Comparison of ENCODE assay signal across 7 mouse cellular contexts in the genomic region with DNA sequence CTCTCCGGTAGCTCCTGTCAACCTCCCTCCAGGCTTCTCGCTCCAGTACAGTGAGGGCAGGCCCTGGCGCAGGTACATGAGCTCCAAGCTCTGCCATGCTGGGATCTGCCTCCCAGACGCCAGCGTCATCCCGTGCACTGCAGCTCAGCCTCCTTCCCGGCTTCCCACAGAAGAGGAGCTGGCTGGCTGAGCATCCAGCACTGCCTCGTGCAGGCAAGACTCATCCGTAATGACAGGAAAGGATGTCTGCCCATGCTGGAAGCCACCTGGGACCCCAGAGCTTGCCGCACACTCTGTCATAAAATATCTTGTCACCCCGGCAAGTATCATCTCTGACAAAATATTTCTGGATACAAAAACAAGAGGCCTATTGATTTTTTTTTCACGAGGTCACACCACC. TPM values are rescaled to one million over a fixed set of nuclear protein-coding genes. Genes with fewer than 3 reads are reported as not detected.
DNase-seq lines count a peak whose midpoint lies in the region; ATAC-seq and TF ChIP-seq lines count a peak whose summit lies in the region.

Gene Gm11733 (plus strand): TSS at position 171 of the 400 bp plus-strand sequence.

- no peak for DNase-seq in lung, adult 2 months
- no peak for DNase-seq in lung, postnatal 14 days
- DNase-seq in embryonic facial prominence, embryonic 10.5 days (ENCODE audit: low spot score): peak; percentile 32
- peak; percentile 75 for DNase-seq in hindbrain, postnatal 0 days (ENCODE audit: low spot score)
- peak; percentile 64 for DNase-seq in right cerebral cortex, postnatal 4 days

- H3K27ac ChIP-seq in embryonic facial prominence, embryonic 10.5 days (replicated peaks): peak within 1 kb of the TSS; percentile 85
- peak within 1 kb of the TSS; percentile 70 for H3K27ac ChIP-seq in hindbrain, postnatal 0 days
- no peak within 1 kb of the TSS for H3K27ac ChIP-seq in liver, embryonic 12.5 days

- H3K27me3 ChIP-seq in embryonic facial prominence, embryonic 10.5 days (replicated peaks; ENCODE audit: low read depth, poor library complexity, severe bottlenecking): peaks cover 5% of the 10 kb centered on the region; the same call in 1 of the 2 replicates
- H3K27me3 ChIP-seq in hindbrain, postnatal 0 days (ENCODE audit: insufficient read depth, low read length): no peaks in the 10 kb centered on the region; the same call in 1 of the 2 replicates
- H3K27me3 ChIP-seq in liver, embryonic 12.5 days (replicated peaks): peaks cover 51% of the 10 kb centered on the region

- peak within 1 kb of the TSS; percentile 50 for H3K4me2 ChIP-seq in hindbrain, postnatal 0 days (ENCODE audit: low read depth, low read length)
- H3K4me2 ChIP-seq in liver, embryonic 12.5 days: peak within 1 kb of the TSS; percentile 31

- no peak for TF ChIP-seq POLR2A in lung, adult 2 months (IDR thresholded peaks at IDR 0.05; ENCODE audit: borderline replicate concordance, extremely low read depth, low read depth, low read length)

- H3K9ac ChIP-seq in hindbrain, postnatal 0 days (replicated peaks; ENCODE audit: low read length): no peak within 1 kb of the TSS
- no peak within 1 kb of the TSS for H3K9ac ChIP-seq in liver, embryonic 12.5 days

- peak; percentile 57 for ATAC-seq in hindbrain, postnatal 0 days
- no peak for ATAC-seq in liver, embryonic 12.5 days
- no peak for ATAC-seq in erythroid progenitor cell, adult 5-6 weeks (replicated peaks; ENCODE audit: low FRiP score, poor library complexity, severe bottlenecking)

- peaks cover 6% of the 10 kb centered on the region; the same call in 1 of the 2 replicates for H3K9me3 ChIP-seq in embryonic facial prominence, embryonic 10.5 days
- no peaks in the 10 kb centered on the region for H3K9me3 ChIP-seq in hindbrain, postnatal 0 days (ENCODE audit: low read length)
- no peaks in the 10 kb centered on the region for H3K9me3 ChIP-seq in liver, embryonic 12.5 days (replicated peaks)

- H3K36me3 ChIP-seq in embryonic facial prominence, embryonic 10.5 days (replicated peaks): no peaks in the 10 kb centered on the region
- H3K36me3 ChIP-seq in hindbrain, postnatal 0 days (ENCODE audit: insufficient read depth, low read length): no peaks in the 10 kb centered on the region
- no peaks in the 10 kb centered on the region for H3K36me3 ChIP-seq in liver, embryonic 12.5 days

- peaks cover 4% of the 10 kb centered on the region; the same call in 1 of the 2 replicates for H3K4me1 ChIP-seq in lung, adult 2 months (ENCODE audit: control insufficient read depth, insufficient read depth, low read length)
- peaks cover 64% of the 10 kb centered on the region for H3K4me1 ChIP-seq in embryonic facial prominence, embryonic 10.5 days
- peaks cover 12% of the 10 kb centered on the region for H3K4me1 ChIP-seq in hindbrain, postnatal 0 days (ENCODE audit: insufficient read depth, low read length)
- 0 out of 2 replicates have a peak, but pooled peaks cover 11% of the 10 kb centered on the region for H3K4me1 ChIP-seq in liver, embryonic 12.5 days

- no peak for TF ChIP-seq CTCF in lung, adult 2 months (IDR thresholded peaks at IDR 0.05; ENCODE audit: insufficient read depth, low read length)
- TF ChIP-seq CTCF in hindbrain, postnatal 0 days (IDR thresholded peaks at IDR 0.05; ENCODE audit: low read depth): no peak

- H3K4me3 ChIP-seq in lung, adult 2 months (replicated peaks; ENCODE audit: extremely low read depth, low read depth, low read length): peak within 1 kb of the TSS; percentile 0
- H3K4me3 ChIP-seq in embryonic facial prominence, embryonic 10.5 days: peak within 1 kb of the TSS; percentile 49
- no peak within 1 kb of the TSS for H3K4me3 ChIP-seq in hindbrain, postnatal 0 days (ENCODE audit: low read length)
- no peak within 1 kb of the TSS for H3K4me3 ChIP-seq in liver, embryonic 12.5 days

- 59% methylated on average over 12 of the region's 12 CpGs for WGBS in lung, adult 2 months
- WGBS in embryonic facial prominence, embryonic 10.5 days: 33% methylated on average over 12 of the region's 12 CpGs
- WGBS in hindbrain, postnatal 0 days: 15% methylated on average over 12 of the region's 12 CpGs
- 38% methylated on average over 12 of the region's 12 CpGs for WGBS in liver, embryonic 12.5 days (ENCODE audit: insufficient replicate concordance)

RNA-seq across cellular contexts. Expression of gene Gm11733, which starts in this region (rescaled TPM):
- not detected in 2 replicates for polyA plus RNA-seq in lung, adult 2 months (2012; rRNA removed)
- polyA plus RNA-seq in embryonic facial prominence, embryonic 10.5 days (2016; fragmentation: Nextera tagmentation; extraction: Ambion mirVana): 0.06 TPM in 2 replicates
- total RNA-seq in hindbrain, postnatal 0 days (2014; rRNA removed): 0.10 TPM in 1 of 2 replicates, not detected in the other
- 0.13 TPM in 1 of 2 replicates, not detected in the other for polyA plus RNA-seq in hindbrain, postnatal 0 days (2015; fragmentation: Nextera tagmentation; extraction: Ambion mirVana)
- polyA plus RNA-seq in liver, embryonic 12.5 days (2016; fragmentation: Nextera tagmentation; extraction: Ambion mirVana): not detected in 2 replicates
- total RNA-seq in erythroid progenitor cell, adult 5-6 weeks (2015; ENCODE audit: low replicate concordance): not detected in 2 replicates
- total RNA-seq in erythroid progenitor cell, adult 5-6 weeks (2017; ENCODE audit: low replicate concordance): not detected in 2 replicates

Comparison
In these comparisons a context has a peak if more than half of its experiments do, and no peak if none do; other contexts are left out.
1. Peak in DNase-seq, H3K4me3 ChIP-seq and H3K27ac ChIP-seq in embryonic facial prominence, embryonic 10.5 days; RNA of the gene not detected or under 1 TPM.
2. Peak in DNase-seq, ATAC-seq, H3K27ac ChIP-seq and H3K4me2 ChIP-seq in hindbrain, postnatal 0 days; RNA of the gene not detected or under 1 TPM.